ENCODE assay signal across 13 mouse cellular contexts in the genomic region with DNA sequence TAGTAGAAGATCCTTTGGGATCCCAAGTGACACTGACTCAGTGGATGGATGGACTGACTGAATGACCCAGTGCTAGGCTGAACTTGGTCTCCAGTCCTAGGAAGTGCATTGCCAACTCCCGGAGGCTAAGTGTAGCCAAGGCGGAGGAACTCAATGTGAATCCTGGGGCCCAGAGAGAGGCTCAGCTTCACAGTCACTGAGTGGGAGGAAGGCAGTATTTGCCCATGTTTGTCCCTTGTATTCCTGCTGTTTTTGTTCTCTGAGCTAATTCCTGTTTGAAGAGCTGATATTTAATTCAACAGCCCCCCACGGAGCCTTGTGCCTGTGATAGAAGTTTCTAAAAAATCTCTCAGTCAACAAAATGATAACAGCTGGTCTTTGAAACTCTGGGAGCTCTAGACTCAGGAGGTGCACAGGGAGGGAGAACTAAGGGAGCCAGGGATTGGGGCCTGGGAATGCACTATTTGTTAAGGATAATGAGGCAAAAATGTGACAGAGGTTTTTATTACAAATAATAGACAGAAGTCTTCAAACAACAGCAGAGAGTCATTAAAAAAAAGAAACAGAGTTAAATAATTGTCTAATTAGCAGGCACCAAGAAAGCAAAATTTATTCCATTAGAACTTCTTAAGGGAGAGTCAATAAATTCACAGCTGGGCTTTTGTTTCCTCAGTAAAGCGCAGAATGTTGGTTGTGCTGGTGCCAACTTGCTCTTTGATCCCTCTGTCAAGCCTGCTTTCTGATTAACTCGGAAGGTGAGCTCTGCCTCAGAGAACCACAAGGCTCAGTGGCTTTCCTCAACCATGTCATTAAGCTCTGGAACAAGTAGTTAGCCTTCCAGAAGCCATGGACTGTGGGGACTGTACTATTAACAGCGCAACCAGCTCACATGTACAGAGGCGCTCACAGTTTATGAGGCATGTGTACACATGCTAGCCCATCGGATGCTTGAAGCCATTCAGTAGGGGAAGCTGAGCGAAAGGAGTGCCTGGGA.
DNase-seq lines count a peak whose midpoint lies in the region; ATAC-seq and TF ChIP-seq lines count a peak whose summit lies in the region.
"Had no signal": no experiment of that assay in that cellular context is flagged by ENCODE, and none has a peak within 500 bp of the region (broad histone marks: within the 10 kb centered on the region; RNA-seq: fewer than 3 reads in every experiment).

No protein-coding gene starts in this region.

- 54% methylated on average over 9 of the region's 9 CpGs for WGBS in midbrain, postnatal 0 days

- no peak overlapping the region for H3K9ac ChIP-seq in midbrain, postnatal 0 days (replicated peaks; ENCODE audit: low read length, poor library complexity, severe bottlenecking)
- H3K9ac ChIP-seq: liver, postnatal 0 days; neural tube, embryonic 13.5 days had no signal

- no peak overlapping the region for H3K4me3 ChIP-seq in midbrain, postnatal 0 days (ENCODE audit: low read depth, low read length)
- H3K4me3 ChIP-seq: heart, embryonic 10.5 days; neural tube, embryonic 13.5 days had no signal

- H3K4me2 ChIP-seq in midbrain, postnatal 0 days (ENCODE audit: low read depth, low read length, poor library complexity, severe bottlenecking): no peak overlapping the region
- H3K4me2 ChIP-seq: neural tube, embryonic 13.5 days had no signal

- no peaks in the 10 kb centered on the region for H3K36me3 ChIP-seq in midbrain, postnatal 0 days (ENCODE audit: insufficient read depth, low read length)
- H3K36me3 ChIP-seq: heart, embryonic 10.5 days; neural tube, embryonic 13.5 days had no signal

- peak; percentile 3 for DNase-seq in right cerebral cortex, adult 18-20 months
- no peak for DNase-seq in right cerebral cortex, postnatal 36 days (ENCODE audit: low spot score in 2 of 2)
- DNase-seq in kidney, adult 18-20 months: peak; percentile 24
- peak; percentile 6 to 31 for DNase-seq in kidney, postnatal 4 days
- peak; percentile 49 for DNase-seq in midbrain, postnatal 0 days (ENCODE audit: low spot score)
- no peak for DNase-seq in adrenal gland, adult 2 months
- no peak for DNase-seq in cerebellum, postnatal 10 days
- DNase-seq in gastrocnemius, postnatal 14 days: no peak
- DNase-seq: adrenal gland, postnatal 10 days; liver, postnatal 0 days; thymus, adult 2 months had no signal

- ATAC-seq in midbrain, postnatal 0 days (ENCODE audit: low FRiP score): no peak
- ATAC-seq: liver, postnatal 0 days had no signal

- H3K27me3 ChIP-seq in midbrain, postnatal 0 days (ENCODE audit: insufficient read depth, low read length): no peaks in the 10 kb centered on the region
- H3K27me3 ChIP-seq: neural tube, embryonic 13.5 days had no signal

- TF ChIP-seq CTCF in midbrain, postnatal 0 days (IDR thresholded peaks at IDR 0.05): no peak

- H3K4me1 ChIP-seq in midbrain, postnatal 0 days (ENCODE audit: insufficient read depth, low read length): no peaks in the 10 kb centered on the region
- H3K4me1 ChIP-seq: heart, embryonic 10.5 days had no signal

- H3K9me3 ChIP-seq in midbrain, postnatal 0 days (ENCODE audit: low read length): no peaks in the 10 kb centered on the region
- H3K9me3 ChIP-seq: heart, embryonic 10.5 days; neural tube, embryonic 13.5 days had no signal

- intact Hi-C loops in gastrocnemius, postnatal 14 days (cut with DNase I; ENCODE audit: low total_unique reads): no loop called here

- H3K27ac ChIP-seq in midbrain, postnatal 0 days (ENCODE audit: low read depth, low read length): no peak overlapping the region
- H3K27ac ChIP-seq: heart, embryonic 10.5 days; neural tube, embryonic 13.5 days had no signal

Comparison
In these comparisons a context has a peak if more than half of its experiments do, and no peak if none do; other contexts are left out.
1. DNase-seq: peak in right cerebral cortex, adult 18-20 months (single experiment), kidney, adult 18-20 months (single experiment), kidney, postnatal 4 days (2 of 2) and midbrain, postnatal 0 days (single experiment); none in right cerebral cortex, postnatal 36 days (0 of 2), adrenal gland, adult 2 months (single experiment), cerebellum, postnatal 10 days (0 of 2) and gastrocnemius, postnatal 14 days (single experiment).